Mouse (Mus musculus): ENCODE measurements around the gene Cd180.
A peak's percentile ranks its signal among the peaks of the same experiment; 100 is the strongest.
"Not testable (repeated sequence)": the region's sequence is repeated elsewhere in the genome, so short reads cannot be mapped to it uniquely, and the experiment has no call there.

The Cd180 gene

GRCm38 (mm10) chr13:102678482-102678881 lies 14.9 kb upstream of the Cd180 start:
- DNase-seq (ENCODE audit: low read depth, low spot score) = peak; percentile 84

- no peak for DNase-seq (ENCODE audit: low read depth, low spot score)
Measured at GRCm38 (mm10) chr13:102684890-102685289, 8.5 kb upstream of the Cd180 start.

GRCm38 (mm10) chr13:102688121-102688520 lies 5.2 kb upstream of the Cd180 start:
- peak; percentile 43 for DNase-seq (ENCODE audit: low read depth, low spot score)

- peak; percentile 90 for DNase-seq (ENCODE audit: low read depth, low spot score)
Measured at GRCm38 (mm10) chr13:102689201-102690090, 3.9 kb upstream of the Cd180 start.

- DNase-seq (ENCODE audit: low read depth, low spot score) = no peak
Measured at GRCm38 (mm10) chr13:102690184-102690583, 3.2 kb upstream of the Cd180 start.

GRCm38 (mm10) chr13:102691408-102692150 lies 1.8 kb upstream of the Cd180 start:
- no peak for DNase-seq (ENCODE audit: low read depth, low spot score)

- peak; percentile 67 for DNase-seq (ENCODE audit: low read depth, low spot score)
Measured at GRCm38 (mm10) chr13:102694154-102694553, 796 bp downstream of the Cd180 start.

- peak; percentile 64 for DNase-seq (ENCODE audit: low read depth, low spot score)
Measured at GRCm38 (mm10) chr13:102695121-102695905, 2.0 kb downstream of the Cd180 start.

GRCm38 (mm10) chr13:102698335-102698734 lies 5.0 kb downstream of the Cd180 start:
- no peak for DNase-seq (ENCODE audit: low read depth, low spot score)

- no peak for DNase-seq (ENCODE audit: low read depth, low spot score)
Measured at GRCm38 (mm10) chr13:102698751-102699323, 5.5 kb downstream of the Cd180 start.

- no peak for DNase-seq (ENCODE audit: low read depth, low spot score)
Measured at GRCm38 (mm10) chr13:102700176-102700575, 6.8 kb downstream of the Cd180 start.

GRCm38 (mm10) chr13:102700744-102701143 lies 7.4 kb downstream of the Cd180 start:
- DNase-seq (ENCODE audit: low read depth, low spot score) = no peak

GRCm38 (mm10) chr13:102716973-102717372 lies 23.6 kb downstream of the Cd180 start:
- DNase-seq (ENCODE audit: low read depth, low spot score) = no peak

GRCm38 (mm10) chr13:102725416-102725815 lies 32.1 kb downstream of the Cd180 start:
- DNase-seq (ENCODE audit: low read depth, low spot score) = no peak

GRCm38 (mm10) chr13:102725906-102726305 lies 32.5 kb downstream of the Cd180 start:
- no peak for DNase-seq (ENCODE audit: low read depth, low spot score)

GRCm38 (mm10) chr13:102726876-102727275 lies 33.5 kb downstream of the Cd180 start:
- DNase-seq (ENCODE audit: low read depth, low spot score) = no peak

- DNase-seq (ENCODE audit: low read depth, low spot score) = no peak
Measured at GRCm38 (mm10) chr13:102728035-102728434, 34.7 kb downstream of the Cd180 start.

- DNase-seq (ENCODE audit: low read depth, low spot score) = not testable (repeated sequence)
Measured at GRCm38 (mm10) chr13:102728951-102729350, 35.6 kb downstream of the Cd180 start.

GRCm38 (mm10) chr13:102733063-102733462 lies 39.7 kb downstream of the Cd180 start:
- no peak for DNase-seq (ENCODE audit: low read depth, low spot score)

- no peak for DNase-seq (ENCODE audit: low read depth, low spot score)
Measured at GRCm38 (mm10) chr13:102737811-102738210, 44.5 kb downstream of the Cd180 start.

- DNase-seq (ENCODE audit: low read depth, low spot score) = no peak
Measured at GRCm38 (mm10) chr13:102739720-102740535, 46.6 kb downstream of the Cd180 start.

Data from A20 (cell line).